In genomic region chr19:32510267-32510666, GRCm38 (mm10) we compare ENCODE assay signal across 1 mouse cellular context.
TF ChIP-seq lines count a peak whose summit lies in the region.

No protein-coding gene starts in this region.

TF ChIP-seq in MEL, 35 proteins besides CTCF, POLR2A, EP300 and RAD21 (continued from another document):
- TF ChIP-seq MEF2A (IDR thresholded peaks at IDR 0.05; ENCODE audit: extremely low read depth, insufficient replicate concordance, low read depth, low read length, poor library complexity, severe bottlenecking) (no peak), NRF1 (IDR thresholded peaks at IDR 0.05; ENCODE audit: insufficient read depth, low read depth, low read length, poor library complexity, severe bottlenecking) (no peak), GATA1 (IDR thresholded peaks at IDR 0.05; ENCODE audit: low read depth, low read length) (peak; percentile 72), UBTF (IDR thresholded peaks at IDR 0.05; ENCODE audit: borderline replicate concordance, insufficient read depth, low read depth, low read length) (no peak), CHD1 (IDR thresholded peaks at IDR 0.05; ENCODE audit: low read depth, low read length) (no peak), E2F4 (IDR thresholded peaks at IDR 0.05; ENCODE audit: borderline replicate concordance, low read depth, low read length) (no peak), SIN3A (IDR thresholded peaks at IDR 0.05; ENCODE audit: low read length) (no peak; the same call in 1 of the 2 replicates), HCFC1 (IDR thresholded peaks at IDR 0.05; ENCODE audit: low read depth, low read length) (no peak), ELF1 (IDR thresholded peaks at IDR 0.05; ENCODE audit: low read depth, low read length) (no peak), MYC (IDR thresholded peaks at IDR 0.05; ENCODE audit: low read depth, low read length) (no peak), SMC3 (IDR thresholded peaks at IDR 0.05; ENCODE audit: low read depth, low read length) (no peak), ZKSCAN1 (IDR thresholded peaks at IDR 0.05; ENCODE audit: low read depth, low read length) (no peak), JUND (IDR thresholded peaks at IDR 0.05; ENCODE audit: low read depth, low read length) (no peak), BHLHE40 (IDR thresholded peaks at IDR 0.05; ENCODE audit: borderline replicate concordance, low read depth, low read length) (peak; percentile 20; the same call in 1 of the 2 replicates), TCF12 (IDR thresholded peaks at IDR 0.05; ENCODE audit: low read depth, low read length) (peak; percentile 59; the same call in 1 of the 2 replicates), MAZ (IDR thresholded peaks at IDR 0.05; ENCODE audit: low read depth, low read length) (no peak), MYB (IDR thresholded peaks at IDR 0.05; ENCODE audit: low read depth, low read length) (no peak), POLR2AphosphoS2 (IDR thresholded peaks at IDR 0.05; ENCODE audit: low read length) (no peak), MAFK (IDR thresholded peaks at IDR 0.05; ENCODE audit: borderline replicate concordance, low read depth, low read length) (peak; percentile 46; the same call in 1 of the 2 replicates), TAL1 (IDR thresholded peaks at IDR 0.05; ENCODE audit: low read length) (peak; percentile 61), MAX (IDR thresholded peaks at IDR 0.05; ENCODE audit: low read length) (no peak), ZNF384 (IDR thresholded peaks at IDR 0.05; ENCODE audit: low read depth, low read length) (no peak), CHD2 (IDR thresholded peaks at IDR 0.05; ENCODE audit: low read length) (no peak)
